Mouse (Mus musculus): ENCODE measurements around the gene Zfp101. TPM values are rescaled to one million over a fixed set of nuclear protein-coding genes. Genes with fewer than 3 reads are reported as not detected.

The Zfp101 gene
- polyA plus RNA-seq (2012; ENCODE audit: low replicate concordance): 0.21 and 0.90 TPM in 2 replicates

GRCm38 (mm10) chr17:33394182-33395034, at the start of gene Zfp101:
Zfp101 (minus strand) TSS chr17:33394641.

GRCm38 (mm10) chr17:33432019-33432946, 37.8 kb upstream of the Zfp101 start, which contains the start of gene Actl9:
Actl9 (plus strand) TSS chr17:33432896.

GRCm38 (mm10) chr17:33358411-33359384, 35.7 kb downstream of the Zfp101 start, which contains the start of gene Zfp81:
Zfp81 (minus strand) TSS chr17:33358878.

Other genes starting within 250 kb of the Zfp101 start
- gene Olfr55, start 226.2 kb downstream of the Zfp101 start, polyA plus RNA-seq (2012; ENCODE audit: low replicate concordance): not detected in 2 replicates
- not detected in 2 replicates for gene Olfr239, start 203.3 kb downstream of the Zfp101 start, polyA plus RNA-seq (2012; ENCODE audit: low replicate concordance)
- gene Olfr1564, start 173.0 kb downstream of the Zfp101 start, polyA plus RNA-seq (2012; ENCODE audit: low replicate concordance): not detected in 2 replicates
- gene Zfp955a, start 139.5 kb downstream of the Zfp101 start, polyA plus RNA-seq (2012; ENCODE audit: low replicate concordance): 0.31 TPM in 1 of 2 replicates, not detected in the other
- gene Olfr63, start 130.0 kb downstream of the Zfp101 start, polyA plus RNA-seq (2012; ENCODE audit: low replicate concordance): 0.05 TPM in 1 of 2 replicates, not detected in the other
- 0.38 TPM in 1 of 2 replicates, not detected in the other for gene Zfp955b, start 105.1 kb downstream of the Zfp101 start, polyA plus RNA-seq (2012; ENCODE audit: low replicate concordance)
- gene Zfp81, start 35.8 kb downstream of the Zfp101 start, polyA plus RNA-seq (2012; ENCODE audit: low replicate concordance): 0.31 TPM in 1 of 2 replicates, not detected in the other
- not detected in 2 replicates for gene Actl9, start 38.3 kb upstream of the Zfp101 start, polyA plus RNA-seq (2012; ENCODE audit: low replicate concordance)
- gene Adamts10, start 129.6 kb upstream of the Zfp101 start, polyA plus RNA-seq (2012; ENCODE audit: low replicate concordance): 15.1 and 18.9 TPM in 2 replicates
- gene Myo1f, start 161.1 kb upstream of the Zfp101 start, polyA plus RNA-seq (2012; ENCODE audit: low replicate concordance): 6.2 and 6.8 TPM in 2 replicates
- 89.6 and 130 TPM in 2 replicates for gene Zfp414, start 234.4 kb upstream of the Zfp101 start, polyA plus RNA-seq (2012; ENCODE audit: low replicate concordance)
- gene Pram1, start 243.4 kb upstream of the Zfp101 start, polyA plus RNA-seq (2012; ENCODE audit: low replicate concordance): 0.98 TPM in 1 of 2 replicates, not detected in the other